Mouse (Mus musculus): ENCODE data around the gene Olfr818.
"Not testable (repeated sequence)": the region's sequence is repeated elsewhere in the genome, so short reads cannot be mapped to it uniquely, and the experiment has no call there.

Gene Olfr818

GRCm38 (mm10) chr10:129949000-129949399 is at the start of gene Olfr818:
Gene Olfr818, minus strand, starts transcription at chr10:129949100.
- no peak for DNase-seq (ENCODE audit: low read depth, low spot score)

- DNase-seq (ENCODE audit: low read depth, low spot score), result not testable (repeated sequence)
Observed at GRCm38 (mm10) chr10:129984962-129985361, 36.1 kb upstream of the Olfr818 start, which contains the start of gene Gm10310. Gene Gm10310, minus strand, starts transcription at chr10:129985062.

GRCm38 (mm10) chr10:129981867-129982266 is 33.0 kb upstream of the Olfr818 start:
- not testable (repeated sequence) for DNase-seq (ENCODE audit: low read depth, low spot score)

GRCm38 (mm10) chr10:129976040-129976439 is 27.1 kb upstream of the Olfr818 start, which contains the start of gene Olfr247:
Gene Olfr247, minus strand, starts transcription at chr10:129976140.
- not testable (repeated sequence) for DNase-seq (ENCODE audit: low read depth, low spot score)

GRCm38 (mm10) chr10:129972994-129973393 is 24.1 kb upstream of the Olfr818 start:
- not testable (repeated sequence) for DNase-seq (ENCODE audit: low read depth, low spot score)

- not testable (repeated sequence) for DNase-seq (ENCODE audit: low read depth, low spot score)
Observed at GRCm38 (mm10) chr10:129967166-129967565, 18.3 kb upstream of the Olfr818 start, which contains the start of gene Olfr819. Gene Olfr819, minus strand, starts transcription at chr10:129967266.

- DNase-seq (ENCODE audit: low read depth, low spot score), result not testable (repeated sequence)
Observed at GRCm38 (mm10) chr10:129966232-129966631, 17.3 kb upstream of the Olfr818 start.

- DNase-seq (ENCODE audit: low read depth, low spot score), result no peak
Observed at GRCm38 (mm10) chr10:129915497-129915896, 33.4 kb downstream of the Olfr818 start, which contains the start of gene Olfr816. Gene Olfr816, minus strand, starts transcription at chr10:129915597.

- DNase-seq (ENCODE audit: low read depth, low spot score), result not testable (repeated sequence)
Observed at GRCm38 (mm10) chr10:129905767-129906166, 43.1 kb downstream of the Olfr818 start, which contains the start of gene Olfr815. Gene Olfr815, minus strand, starts transcription at chr10:129905867.

Data from forelimb bud, embryonic 11.5 days (tissue).